Comparison of ENCODE assay signal across 13 mouse cellular contexts in the genomic region with DNA sequence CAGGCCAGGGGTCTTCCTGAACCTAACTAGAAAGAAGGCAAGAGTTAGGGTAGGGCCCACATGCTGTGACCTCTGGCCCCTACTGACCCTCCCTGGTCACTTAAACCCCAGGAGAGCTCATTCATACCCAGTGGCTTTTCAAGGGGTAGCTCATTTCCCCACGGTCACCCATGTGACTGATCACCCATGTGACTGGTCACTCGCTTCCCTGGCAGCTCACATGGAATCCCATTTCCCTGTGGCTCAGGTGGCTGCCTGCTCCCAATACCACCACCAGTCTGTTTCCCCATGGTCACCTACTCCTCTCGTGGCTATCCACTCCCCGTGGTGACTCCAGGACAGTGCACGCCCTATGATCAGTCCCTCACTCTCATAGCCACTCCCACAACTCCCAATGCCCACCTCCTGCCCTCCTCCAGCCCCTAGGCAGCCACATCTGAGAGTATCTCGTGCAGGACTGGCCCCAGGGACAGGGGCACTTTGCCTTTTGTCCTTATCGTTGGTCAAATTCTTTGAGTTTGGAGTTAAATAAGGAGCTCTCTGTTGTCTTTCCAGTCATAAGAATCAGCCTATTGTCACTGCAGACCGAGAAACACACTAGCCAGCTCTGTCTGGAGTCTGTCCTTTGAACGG. TPM values are rescaled to one million over a fixed set of nuclear protein-coding genes. Genes with fewer than 3 reads are reported as not detected.
DNase-seq lines count a peak whose midpoint lies in the region; ATAC-seq and TF ChIP-seq lines count a peak whose summit lies in the region.
"Had no signal": no experiment of that assay in that cellular context is flagged by ENCODE, and none has a peak within 500 bp of the region (broad histone marks: within the 10 kb centered on the region; RNA-seq: fewer than 3 reads in every experiment).

No protein-coding gene starts in this region.

- peak overlapping the region; percentile 66 for H3K27ac ChIP-seq in gastrocnemius, adult 2 months
- H3K27ac ChIP-seq in lung, embryonic 15.5 days = peak overlapping the region; percentile 81
- H3K27ac ChIP-seq in forebrain, embryonic 13.5 days = peak overlapping the region; percentile 65
- peak overlapping the region; percentile 89 for H3K27ac ChIP-seq in neural tube, embryonic 13.5 days (replicated peaks)
- no peak overlapping the region for H3K27ac ChIP-seq in kidney, embryonic 14.5 days (ENCODE audit: low read depth, low read length)

- no peak for TF ChIP-seq CTCF in gastrocnemius, adult 2 months (IDR thresholded peaks at IDR 0.05)

- no peak for DNase-seq in gastrocnemius, adult 2 months
- no peak for DNase-seq in gastrocnemius, postnatal 25 days
- no peak for DNase-seq in lung, postnatal 4 days
- no peak for DNase-seq in ovary, postnatal 14 days (ENCODE audit: low spot score)
- DNase-seq: layer of hippocampus, adult 9-11 months; liver; retina, postnatal 1 day had no signal

- intact Hi-C loops in gastrocnemius, adult 2 months (cut with DNase I) = no loop called here

- H3K9ac ChIP-seq in lung, embryonic 15.5 days = no peak overlapping the region
- no peak overlapping the region for H3K9ac ChIP-seq in forebrain, embryonic 13.5 days
- no peak overlapping the region for H3K9ac ChIP-seq in neural tube, embryonic 13.5 days
- no peak overlapping the region for H3K9ac ChIP-seq in kidney, embryonic 14.5 days (ENCODE audit: low read depth, low read length)

- no peak for ATAC-seq in lung, embryonic 15.5 days (ENCODE audit: borderline replicate concordance, extremely low read depth, low FRiP score, low TSS enrichment)
- no peak for ATAC-seq in forebrain, embryonic 13.5 days
- no peak for ATAC-seq in neural tube, embryonic 13.5 days (ENCODE audit: low read depth)
- ATAC-seq in kidney, embryonic 14.5 days (ENCODE audit: low FRiP score, low TSS enrichment) = no peak

- H3K9me3 ChIP-seq in lung, embryonic 15.5 days = no peaks in the 10 kb centered on the region
- H3K9me3 ChIP-seq in forebrain, embryonic 13.5 days (replicated peaks) = no peaks in the 10 kb centered on the region
- no peaks in the 10 kb centered on the region for H3K9me3 ChIP-seq in neural tube, embryonic 13.5 days
- H3K9me3 ChIP-seq in kidney, embryonic 14.5 days (ENCODE audit: control insufficient read depth, low read length) = no peaks in the 10 kb centered on the region
- H3K9me3 ChIP-seq: megakaryocyte, embryonic 14.5 days had no signal

- H3K4me3 ChIP-seq in gastrocnemius, adult 2 months = no peak overlapping the region; the same call in 1 of the 2 replicates
- no peak overlapping the region for H3K4me3 ChIP-seq in lung, embryonic 15.5 days
- no peak overlapping the region for H3K4me3 ChIP-seq in forebrain, embryonic 13.5 days
- no peak overlapping the region for H3K4me3 ChIP-seq in neural tube, embryonic 13.5 days
- H3K4me3 ChIP-seq in kidney, embryonic 14.5 days (ENCODE audit: low read length) = no peak overlapping the region
- H3K4me3 ChIP-seq: megakaryocyte, embryonic 14.5 days had no signal

- no peaks in the 10 kb centered on the region for H3K27me3 ChIP-seq in lung, embryonic 15.5 days
- H3K27me3 ChIP-seq in forebrain, embryonic 13.5 days = no peaks in the 10 kb centered on the region
- H3K27me3 ChIP-seq in neural tube, embryonic 13.5 days = no peaks in the 10 kb centered on the region
- H3K27me3 ChIP-seq in kidney, embryonic 14.5 days (ENCODE audit: control insufficient read depth, insufficient read depth, low read length) = no peaks in the 10 kb centered on the region
- H3K27me3 ChIP-seq: Patski had no signal

- H3K4me1 ChIP-seq in lung, embryonic 15.5 days = peaks cover 100% of the 10 kb centered on the region
- peaks cover 94% of the 10 kb centered on the region for H3K4me1 ChIP-seq in forebrain, embryonic 13.5 days
- peaks cover 99% of the 10 kb centered on the region for H3K4me1 ChIP-seq in neural tube, embryonic 13.5 days (replicated peaks)
- H3K4me1 ChIP-seq in kidney, embryonic 14.5 days (ENCODE audit: control insufficient read depth, insufficient read depth, low read length) = peaks cover 71% of the 10 kb centered on the region

- H3K36me3 ChIP-seq in lung, embryonic 15.5 days = no peaks in the 10 kb centered on the region
- H3K36me3 ChIP-seq in forebrain, embryonic 13.5 days (ENCODE audit: poor library complexity, severe bottlenecking) = no peaks in the 10 kb centered on the region
- no peaks in the 10 kb centered on the region for H3K36me3 ChIP-seq in neural tube, embryonic 13.5 days
- no peaks in the 10 kb centered on the region for H3K36me3 ChIP-seq in kidney, embryonic 14.5 days (ENCODE audit: control insufficient read depth, insufficient read depth, low read length)

- H3K4me2 ChIP-seq in lung, embryonic 15.5 days = no peak overlapping the region
- H3K4me2 ChIP-seq in forebrain, embryonic 13.5 days = no peak overlapping the region
- peak overlapping the region; percentile 16; the same call in 1 of the 2 replicates for H3K4me2 ChIP-seq in neural tube, embryonic 13.5 days
- H3K4me2 ChIP-seq in kidney, embryonic 14.5 days (replicated peaks; ENCODE audit: low read depth, low read length) = no peak overlapping the region

- 49% methylated on average over 9 of the region's 9 CpGs for WGBS in lung, embryonic 15.5 days
- 28% methylated on average over 9 of the region's 9 CpGs for WGBS in forebrain, embryonic 13.5 days
- 13% methylated on average over 9 of the region's 9 CpGs for WGBS in neural tube, embryonic 13.5 days
- WGBS in kidney, embryonic 14.5 days = 43% methylated on average over 9 of the region's 9 CpGs

RNA-seq across cellular contexts. Expression of a gene that starts 17.8 kb away (rescaled TPM):
- 10 to 100 TPM; 20.0 to 24.4 TPM for total RNA-seq in gastrocnemius, adult 2 months (2021)
- total RNA-seq in gastrocnemius, postnatal 25 days (2021) = 10 to 100 TPM; 18.2 to 19.2 TPM
- 7.3 and 7.7 TPM in 2 replicates for polyA plus RNA-seq in lung, embryonic 15.5 days (2015; fragmentation: Nextera tagmentation; extraction: Ambion mirVana)
- 4.6 and 5.3 TPM in 2 replicates for polyA plus RNA-seq in forebrain, embryonic 13.5 days (2015; fragmentation: Nextera tagmentation; extraction: Ambion mirVana)
- polyA plus RNA-seq in neural tube, embryonic 13.5 days (2015; fragmentation: Nextera tagmentation; extraction: Ambion mirVana) = 5.2 and 6.0 TPM in 2 replicates
- polyA plus RNA-seq in kidney, embryonic 14.5 days (2014; fragmentation: Nextera tagmentation; extraction: Ambion mirVana) = 4.9 and 5.8 TPM in 2 replicates

RNA-seq across cellular contexts. Expression of a gene that starts 39.9 kb away (rescaled TPM):
- not detected for total RNA-seq in gastrocnemius, adult 2 months (2021)
- under 1 TPM in 1 of 2 experiments, not detected in 1; 0.27 TPM for total RNA-seq in gastrocnemius, postnatal 25 days (2021)
- 0.43 and 0.95 TPM in 2 replicates for polyA plus RNA-seq in lung, embryonic 15.5 days (2015; fragmentation: Nextera tagmentation; extraction: Ambion mirVana)
- not detected in 2 replicates for polyA plus RNA-seq in forebrain, embryonic 13.5 days (2015; fragmentation: Nextera tagmentation; extraction: Ambion mirVana)
- polyA plus RNA-seq in neural tube, embryonic 13.5 days (2015; fragmentation: Nextera tagmentation; extraction: Ambion mirVana) = 0.22 and 0.40 TPM in 2 replicates
- polyA plus RNA-seq in kidney, embryonic 14.5 days (2014; fragmentation: Nextera tagmentation; extraction: Ambion mirVana) = 0.26 TPM in 1 of 2 replicates, not detected in the other
